Mouse (Mus musculus) olfactory bulb, adult 2 months (tissue): Measurements from ENCODE around the gene Sox5. TPM values are rescaled to one million over a fixed set of nuclear protein-coding genes. Genes with fewer than 3 reads are reported as not detected.

Experiments used
- H3K27ac ChIP-seq: fragments of 200-500 bp; 2 replicates; pipeline ENCODE4 v1.5.1; 2012; ENCODE audit warnings: low read depth, low read length; ENCODE audit not compliant: insufficient read depth
- H3K4me1 ChIP-seq: fragments of 200-500 bp; 2 replicates; pipeline ENCODE4 v1.6.1; 2012; ENCODE audit warnings: low read length; ENCODE audit not compliant: control insufficient read depth, insufficient read depth
- H3K4me3 ChIP-seq: fragments of 200-500 bp; 2 replicates; pipeline ENCODE4 v1.5.1; 2012; ENCODE audit warnings: mild to moderate bottlenecking, low read depth, low read length, moderate library complexity; ENCODE audit not compliant: insufficient read depth
- CTCF ChIP-seq: fragments of 200-500 bp; IDR thresholded peaks from 2 replicates; pipeline ENCODE4 v1.5.1; 2012; ENCODE audit warnings: low read depth, mild to moderate bottlenecking, low read length, moderate library complexity; ENCODE audit not compliant: insufficient read depth
- POLR2A ChIP-seq: fragments of 200-500 bp; IDR thresholded peaks from 2 replicates; pipeline ENCODE4 v1.6.1; 2012; ENCODE audit warnings: mild to moderate bottlenecking, low read depth, low read length, moderate library complexity; ENCODE audit not compliant: insufficient read depth
- WGBS: fragments of 180-500 bp; shearing (Covaris S2); methylation state at CpG from one replicate; pipeline ENCODE4 v1.1.7; 2018; 5-methylcytosine and 5-hydroxymethylcytosine counted together
- polyA plus RNA-seq: library from polyadenylated mRNA; stranded (reverse); fragments of >200 nt; gene quantifications from 2 replicates; pipeline ENCODE4 v1.2.4, GENCODE M21; 2012; ENCODE audit warnings: low replicate concordance; ENCODE audit not compliant: missing spikeins, insufficient read depth, insufficient read length

The Sox5 gene
- polyA plus RNA-seq, 1 experiment: not detected

DNA sequence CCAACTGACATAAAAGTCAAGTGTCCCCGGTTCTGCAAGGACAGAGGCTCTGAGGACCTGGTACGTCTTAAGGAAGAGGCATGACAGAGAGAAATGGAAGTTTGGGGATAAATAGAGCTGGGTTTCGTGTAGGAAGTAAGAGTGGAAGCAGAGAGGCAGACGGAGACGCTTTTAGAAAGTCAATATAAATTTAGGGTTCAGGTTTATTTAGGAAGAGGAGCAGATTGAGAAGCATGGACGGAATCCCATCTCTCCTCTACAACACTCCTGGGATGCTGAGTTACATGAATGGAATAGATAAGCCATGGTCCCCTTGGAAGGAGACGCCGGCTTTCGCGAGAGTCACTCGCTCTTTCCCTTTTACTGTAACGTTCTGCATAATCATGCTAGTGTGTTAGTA, 623.1 kb downstream of the Sox5 start:
- H3K4me1 ChIP-seq: no peaks in the 10 kb centered on the region
- H3K4me3 ChIP-seq: no peak overlapping the region
- TF ChIP-seq POLR2A (no peak), CTCF (no peak)
- no peak overlapping the region for H3K27ac ChIP-seq
- 95% methylated on average over 12 of the region's 12 CpGs for WGBS

DNA sequence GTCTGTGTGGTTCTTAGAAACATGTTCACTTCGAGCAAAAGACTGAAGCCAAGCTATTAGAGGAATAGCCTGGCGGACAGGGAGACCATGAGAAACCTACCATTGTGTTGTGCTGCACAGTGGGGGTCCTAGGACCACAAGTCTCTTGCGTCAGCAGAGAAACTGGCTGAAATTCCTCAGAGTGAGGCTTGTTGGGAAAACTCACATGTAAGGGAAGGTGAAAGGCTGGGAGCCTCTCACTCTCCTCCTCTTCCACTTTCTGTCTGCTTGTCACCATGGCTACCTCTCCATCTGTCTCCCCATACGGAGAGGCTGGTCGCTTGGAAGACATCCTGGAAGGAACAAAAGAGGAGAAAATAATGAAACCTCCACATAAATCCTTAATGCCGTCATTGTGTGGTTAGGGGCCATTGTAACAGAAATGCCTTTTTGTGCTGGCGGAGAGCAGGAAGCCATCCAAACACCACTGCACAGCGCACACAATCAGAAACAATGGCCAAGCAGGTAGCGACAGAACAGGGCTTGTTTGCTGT, 626.8 kb downstream of the Sox5 start:
- Histone ChIP-seq H3K4me1 (peaks cover 5% of the 10 kb centered on the region), H3K27ac (no peak overlapping the region), H3K4me3 (no peak overlapping the region)
- 68% methylated on average over 9 of the region's 9 CpGs for WGBS
- TF ChIP-seq POLR2A (no peak), CTCF (no peak)

GRCm38 (mm10) chr6:144151957-144152356, 629.8 kb downstream of the Sox5 start:
- H3K27ac ChIP-seq: no peak overlapping the region
- H3K4me3 ChIP-seq: no peak overlapping the region
- TF ChIP-seq CTCF (no peak), POLR2A (no peak)
- WGBS: 74% methylated on average over 3 of the region's 3 CpGs
- peaks cover 5% of the 10 kb centered on the region for H3K4me1 ChIP-seq

GRCm38 (mm10) chr6:144151075-144151474, 630.7 kb downstream of the Sox5 start:
- Histone ChIP-seq H3K27ac (no peak overlapping the region), H3K4me3 (no peak overlapping the region), H3K4me1 (peaks cover 5% of the 10 kb centered on the region)
- 35% methylated on average over 10 of the region's 10 CpGs for WGBS
- TF ChIP-seq CTCF: no peak
- no peak for TF ChIP-seq POLR2A

GRCm38 (mm10) chr6:144137397-144137796, 644.4 kb downstream of the Sox5 start:
- H3K4me3 ChIP-seq: no peak overlapping the region
- H3K4me1 ChIP-seq: no peaks in the 10 kb centered on the region
- WGBS: 93% methylated on average over 5 of the region's 5 CpGs
- H3K27ac ChIP-seq: no peak overlapping the region
- TF ChIP-seq POLR2A (no peak), CTCF (no peak)

GRCm38 (mm10) chr6:144136894-144137293, 644.9 kb downstream of the Sox5 start:
- no peak for TF ChIP-seq POLR2A
- no peak for TF ChIP-seq CTCF

DNA sequence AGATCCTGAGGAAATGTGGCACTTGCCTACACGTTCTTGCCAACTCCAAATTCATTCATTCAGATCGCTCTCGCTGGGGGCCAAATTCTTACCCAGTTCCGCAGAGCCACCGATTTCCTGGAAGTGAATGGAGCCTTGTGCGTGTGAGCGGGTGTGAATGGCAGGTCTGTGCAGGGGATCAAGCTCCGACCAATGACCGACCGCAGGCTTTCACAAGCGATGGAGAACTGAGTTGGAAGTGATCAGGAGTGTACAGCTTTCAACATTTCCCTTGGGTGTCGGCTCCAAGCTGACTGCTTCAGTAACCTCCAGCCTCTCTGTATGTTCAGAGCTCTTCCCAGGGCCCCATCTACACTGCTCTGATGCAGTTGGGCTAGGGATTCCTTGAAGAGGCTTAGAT, 651.9 kb downstream of the Sox5 start:
- H3K4me3 ChIP-seq: no peak overlapping the region
- no peaks in the 10 kb centered on the region for H3K4me1 ChIP-seq
- WGBS: 62% methylated on average over 12 of the region's 12 CpGs
- no peak for TF ChIP-seq CTCF
- TF ChIP-seq POLR2A: no peak
- no peak overlapping the region for H3K27ac ChIP-seq

More at GRCm38 (mm10) chr6:144136894-144137293, 644.9 kb downstream of the Sox5 start:
- WGBS: 96% methylated on average over 4 of the region's 4 CpGs
- H3K27ac ChIP-seq: no peak overlapping the region
- no peak overlapping the region for H3K4me3 ChIP-seq
- H3K4me1 ChIP-seq: no peaks in the 10 kb centered on the region

DNA sequence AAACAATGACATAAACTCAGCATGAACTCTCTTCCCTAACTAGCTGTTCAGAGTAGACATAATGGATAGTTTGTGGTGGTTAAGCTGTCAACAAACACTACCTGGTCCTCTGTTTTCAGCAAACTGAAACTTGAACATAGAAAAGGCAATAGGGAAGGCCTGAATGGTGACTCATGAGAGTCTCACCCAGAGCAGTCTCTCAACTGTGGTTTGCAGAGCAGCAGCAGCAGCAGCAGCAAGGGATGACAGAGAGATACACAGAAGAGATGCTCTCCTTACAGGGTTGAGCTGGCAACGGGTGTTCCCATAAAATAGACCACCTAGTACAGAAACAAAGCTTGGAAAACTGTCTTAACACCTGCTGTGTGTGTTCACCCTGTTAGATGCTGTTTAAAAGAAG, 661.8 kb downstream of the Sox5 start:
- H3K27ac ChIP-seq: no peak overlapping the region
- H3K4me1 ChIP-seq: no peaks in the 10 kb centered on the region
- TF ChIP-seq CTCF (no peak), POLR2A (no peak)
- 75% methylated on average over 1 of the region's 1 CpGs for WGBS
- H3K4me3 ChIP-seq: no peak overlapping the region

GRCm38 (mm10) chr6:144116646-144117045, 665.1 kb downstream of the Sox5 start:
- no peaks in the 10 kb centered on the region for H3K4me1 ChIP-seq
- no peak for TF ChIP-seq CTCF
- TF ChIP-seq POLR2A: no peak

GRCm38 (mm10) chr6:144111561-144111960, 670.2 kb downstream of the Sox5 start:
- WGBS: 73% methylated on average over 6 of the region's 6 CpGs
- TF ChIP-seq CTCF (no peak), POLR2A (no peak)
- H3K4me1 ChIP-seq: no peaks in the 10 kb centered on the region
- no peak overlapping the region for H3K27ac ChIP-seq
- H3K4me3 ChIP-seq: no peak overlapping the region

More at GRCm38 (mm10) chr6:144116646-144117045, 665.1 kb downstream of the Sox5 start:
- WGBS: 72% methylated on average over 6 of the region's 6 CpGs
- no peak overlapping the region for H3K27ac ChIP-seq
- no peak overlapping the region for H3K4me3 ChIP-seq
